Mouse (Mus musculus) left cerebral cortex, postnatal 14 days (tissue): Measurements from ENCODE around the gene Olfr985. TPM values are rescaled to one million over a fixed set of nuclear protein-coding genes. Genes with fewer than 3 reads are reported as not detected.
A peak's percentile ranks its signal among the peaks of the same experiment; 100 is the strongest.

Experiments
- DNase-seq, 2 experiments: peaks; one replicate each; pipeline ENCODE4 v3.0.0; 2021 to 2022; ENCODE audit warnings: low spot score in 2 of 2, mixed read lengths in 1 of 2
- intact Hi-C: fragments of 180-260 bp; cut with DNase I; formaldehyde crosslinking; loops from one replicate; pipeline ENCODE4 v1.15.1; 2025
- long read RNA-seq, 2 experiments: library from polyadenylated mRNA; stranded (forward); transcript quantifications; one replicate each; pipeline ENCODE4 v2.0.0; 2021
- total RNA-seq, 2 experiments: library from RNA; stranded (reverse); gene quantifications; 2 replicates each; pipeline ENCODE4 v1.2.3; 2021

Olfr985 gene
- total RNA-seq: not detected
- long read RNA-seq, experiment 1: 0 reads
- long read RNA-seq, experiment 2: 0 reads

GRCm38 (mm10) chr9:40130084-40130483, at the start of gene Olfr985:
Olfr985 (minus strand) TSS chr9:40130184.
- intact Hi-C loops: no loop called here
- no peak for DNase-seq

- intact Hi-C loops: no loop called here
- no peak for DNase-seq
Observed at GRCm38 (mm10) chr9:40177017-40177416, 47.0 kb upstream of the Olfr985 start.

GRCm38 (mm10) chr9:40166446-40166845, 36.5 kb upstream of the Olfr985 start:
- intact Hi-C loops: no loop called here
- peak in 1 of 2 experiments; percentile 6 for DNase-seq

GRCm38 (mm10) chr9:40155118-40155644, 25.2 kb upstream of the Olfr985 start:
- DNase-seq: no peak
- intact Hi-C loops: no loop called here

- intact Hi-C loops: no loop called here
- DNase-seq: no peak
Observed at GRCm38 (mm10) chr9:40141544-40141943, 11.6 kb upstream of the Olfr985 start.

GRCm38 (mm10) chr9:40139484-40139883, 9.5 kb upstream of the Olfr985 start:
- intact Hi-C loops: no loop called here
- no peak for DNase-seq

GRCm38 (mm10) chr9:40136987-40137688, 7.2 kb upstream of the Olfr985 start:
- no peak for DNase-seq

GRCm38 (mm10) chr9:40130556-40130955, 572 bp upstream of the Olfr985 start:
- intact Hi-C loops: no loop called here
- no peak for DNase-seq

More at GRCm38 (mm10) chr9:40136987-40137688, 7.2 kb upstream of the Olfr985 start:
- intact Hi-C loops: no loop called here

- intact Hi-C loops: no loop called here
- no peak for DNase-seq
Observed at GRCm38 (mm10) chr9:40117287-40117659, 12.7 kb downstream of the Olfr985 start.

- peak; percentile 34 to 44 for DNase-seq
- intact Hi-C loops: no loop called here
Observed at GRCm38 (mm10) chr9:40116645-40117286, 13.2 kb downstream of the Olfr985 start.

GRCm38 (mm10) chr9:40114106-40114505, 15.9 kb downstream of the Olfr985 start, which contains the start of gene Olfr984:
Olfr984 (minus strand) TSS chr9:40114206.
- no peak for DNase-seq
- intact Hi-C loops: no loop called here

GRCm38 (mm10) chr9:40094769-40095168, 35.2 kb downstream of the Olfr985 start:
- intact Hi-C loops: no loop called here
- DNase-seq: no peak

GRCm38 (mm10) chr9:40093495-40093894, 36.5 kb downstream of the Olfr985 start, which contains the start of gene Olfr983:
Olfr983 (minus strand) TSS chr9:40093595.
- DNase-seq: no peak
- intact Hi-C loops: no loop called here

Other genes with a start within 250 kb of the Olfr985 start
- gene Olfr229, start 222.8 kb downstream of the Olfr985 start, total RNA-seq: not detected
- not detected for gene Olfr974, start 192.7 kb downstream of the Olfr985 start, total RNA-seq
- gene Olfr975, start 178.1 kb downstream of the Olfr985 start, total RNA-seq: not detected
- gene Olfr976, start 169.1 kb downstream of the Olfr985 start, total RNA-seq: not detected
- gene Olfr978, start 138.1 kb downstream of the Olfr985 start, total RNA-seq: not detected
- not detected for gene Olfr979, start 126.7 kb downstream of the Olfr985 start, total RNA-seq
- gene Olfr980, start 120.6 kb downstream of the Olfr985 start, total RNA-seq: not detected
- gene Olfr981, start 108.7 kb downstream of the Olfr985 start, total RNA-seq: not detected
- gene Olfr982, start 56.4 kb downstream of the Olfr985 start, total RNA-seq: not detected
- not detected for gene Olfr983, start 36.6 kb downstream of the Olfr985 start, total RNA-seq
- under 1 TPM in 1 of 2 experiments, not detected in 1; 0.07 TPM for gene Olfr984, start 16.0 kb downstream of the Olfr985 start, total RNA-seq
- gene Tmem225, start 17.9 kb upstream of the Olfr985 start, total RNA-seq: not detected
- gene Olfr986, start 50.7 kb upstream of the Olfr985 start, total RNA-seq: under 1 TPM in 1 of 2 experiments, not detected in 1; 0.13 TPM
- gene Zfp202, start 62.1 kb upstream of the Olfr985 start, total RNA-seq: 1 to 10 TPM; 2.3 to 2.5 TPM
- 100 to 1,000 TPM; 112 to 124 TPM for gene Scn3b, start 139.0 kb upstream of the Olfr985 start, total RNA-seq